Comparison of ENCODE assay signal across 21 mouse cellular contexts in the genomic region with DNA sequence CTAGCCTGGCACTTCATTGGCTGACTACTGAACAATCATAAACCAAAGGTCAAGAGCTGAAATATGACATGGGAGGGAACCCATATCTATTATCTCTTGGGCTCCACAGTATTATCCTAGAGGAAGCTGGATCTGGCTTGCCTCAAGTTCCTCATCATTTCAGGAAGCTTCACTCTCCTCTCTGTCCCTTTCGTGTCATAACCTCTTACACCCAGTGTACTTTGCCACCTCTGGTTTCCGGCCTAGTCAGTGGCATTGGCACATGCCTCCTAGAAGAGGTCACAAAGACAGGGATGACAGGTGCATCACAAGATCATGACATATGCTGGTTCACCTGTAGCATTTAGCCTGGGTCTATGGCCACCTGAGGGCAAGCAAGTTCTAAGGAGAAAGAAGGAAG. TPM values are rescaled to one million over a fixed set of nuclear protein-coding genes. Genes with fewer than 3 reads are reported as not detected.
DNase-seq lines count a peak whose midpoint lies in the region; ATAC-seq and TF ChIP-seq lines count a peak whose summit lies in the region.
"Had no signal": no experiment of that assay in that cellular context is flagged by ENCODE, and none has a peak within 500 bp of the region (broad histone marks: within the 10 kb centered on the region; RNA-seq: fewer than 3 reads in every experiment).

No protein-coding gene starts in this region.

- peaks cover 11% of the 10 kb centered on the region for H3K4me1 ChIP-seq in liver, postnatal 0 days (ENCODE audit: insufficient read depth)
- no peaks in the 10 kb centered on the region for H3K4me1 ChIP-seq in liver, embryonic 11.5 days (replicated peaks; ENCODE audit: control insufficient read depth, insufficient read depth, low read length)
- no peaks in the 10 kb centered on the region for H3K4me1 ChIP-seq in intestine, embryonic 16.5 days (ENCODE audit: control insufficient read depth, insufficient read depth, low read length)
- H3K4me1 ChIP-seq: embryonic facial prominence, embryonic 15.5 days; forebrain, embryonic 15.5 days; heart, embryonic 13.5 days; hindbrain, embryonic 15.5 days had no signal

- no peaks in the 10 kb centered on the region for H3K27me3 ChIP-seq in liver, postnatal 0 days (ENCODE audit: insufficient read depth, low read length)
- H3K27me3 ChIP-seq in liver, embryonic 11.5 days (replicated peaks; ENCODE audit: control insufficient read depth, insufficient read depth, low read length): no peaks in the 10 kb centered on the region
- H3K27me3 ChIP-seq in intestine, embryonic 16.5 days (replicated peaks; ENCODE audit: control insufficient read depth, insufficient read depth, low read length): no peaks in the 10 kb centered on the region
- H3K27me3 ChIP-seq: embryonic facial prominence, embryonic 15.5 days; forebrain, embryonic 15.5 days; hindbrain, embryonic 15.5 days had no signal

- no peak overlapping the region for H3K4me2 ChIP-seq in liver, postnatal 0 days (ENCODE audit: low read depth, low read length)
- no peak overlapping the region for H3K4me2 ChIP-seq in liver, embryonic 11.5 days
- H3K4me2 ChIP-seq in intestine, embryonic 16.5 days (ENCODE audit: low read depth, low read length): no peak overlapping the region
- H3K4me2 ChIP-seq: embryonic facial prominence, embryonic 15.5 days; forebrain, embryonic 15.5 days; heart, embryonic 13.5 days; hindbrain, embryonic 15.5 days had no signal

- no peak overlapping the region for H3K4me3 ChIP-seq in liver, postnatal 0 days (ENCODE audit: low read depth, low read length)
- H3K4me3 ChIP-seq in liver, embryonic 11.5 days (ENCODE audit: low read depth, low read length): no peak overlapping the region
- H3K4me3 ChIP-seq in intestine, embryonic 16.5 days (ENCODE audit: low read length): no peak overlapping the region
- H3K4me3 ChIP-seq: embryonic facial prominence, embryonic 15.5 days; erythroblast, embryonic 14.5 days; forebrain, embryonic 15.5 days; heart, embryonic 13.5 days; hindbrain, embryonic 15.5 days had no signal

- no peaks in the 10 kb centered on the region for H3K9me3 ChIP-seq in liver, postnatal 0 days (ENCODE audit: low read length)
- H3K9me3 ChIP-seq in liver, embryonic 11.5 days (ENCODE audit: control insufficient read depth, low read length): no peaks in the 10 kb centered on the region
- no peaks in the 10 kb centered on the region for H3K9me3 ChIP-seq in intestine, embryonic 16.5 days (ENCODE audit: control insufficient read depth, low read length)
- H3K9me3 ChIP-seq: embryonic facial prominence, embryonic 15.5 days; forebrain, embryonic 15.5 days; heart, embryonic 13.5 days; hindbrain, embryonic 15.5 days had no signal

- ATAC-seq in liver, postnatal 0 days: no peak
- no peak for ATAC-seq in liver, embryonic 11.5 days (replicated peaks; ENCODE audit: low FRiP score)
- peak; percentile 52 for ATAC-seq in intestine, embryonic 16.5 days
- ATAC-seq: forebrain, embryonic 15.5 days had no signal

- 73% methylated on average over 2 of the region's 2 CpGs for WGBS in liver, postnatal 0 days (ENCODE audit: insufficient replicate concordance)
- WGBS in liver, embryonic 11.5 days: 70% methylated on average over 2 of the region's 2 CpGs
- WGBS in intestine, embryonic 16.5 days: 88% methylated on average over 2 of the region's 2 CpGs
- WGBS in large intestine, adult 2 months: 34% methylated on average over 2 of the region's 2 CpGs

- no peak overlapping the region for H3K9ac ChIP-seq in liver, postnatal 0 days (replicated peaks)
- H3K9ac ChIP-seq in liver, embryonic 11.5 days (ENCODE audit: low read depth, low read length): no peak overlapping the region
- H3K9ac ChIP-seq in intestine, embryonic 16.5 days (ENCODE audit: low read depth, low read length): no peak overlapping the region
- H3K9ac ChIP-seq: embryonic facial prominence, embryonic 15.5 days; forebrain, embryonic 15.5 days; heart, embryonic 13.5 days; hindbrain, embryonic 15.5 days had no signal

- DNase-seq in liver, postnatal 0 days: peak; percentile 6
- DNase-seq in liver, embryonic 11.5 days (ENCODE audit: low spot score): no peak
- peak; percentile 46 for DNase-seq in large intestine, adult 2 months (ENCODE audit: low read depth, low spot score)
- DNase-seq in cerebellum, postnatal 25 days: no peak
- no peak for DNase-seq in lung, postnatal 10 days
- DNase-seq: adrenal gland, adult 2 months; adrenal gland, postnatal 25 days; cerebellum, adult 2 months; cerebellum, postnatal 10 days; embryo, embryonic 11 days; gastrocnemius, postnatal 10 days; heart, postnatal 36 days had no signal

- no peak overlapping the region for H3K27ac ChIP-seq in liver, postnatal 0 days (ENCODE audit: low read depth)
- no peak overlapping the region for H3K27ac ChIP-seq in liver, embryonic 11.5 days (ENCODE audit: low read depth, low read length)
- H3K27ac ChIP-seq in intestine, embryonic 16.5 days (ENCODE audit: low read length): no peak overlapping the region
- H3K27ac ChIP-seq: embryonic facial prominence, embryonic 15.5 days; forebrain, embryonic 15.5 days; heart, embryonic 13.5 days; hindbrain, embryonic 15.5 days had no signal

- no peaks in the 10 kb centered on the region for H3K36me3 ChIP-seq in liver, postnatal 0 days (replicated peaks; ENCODE audit: insufficient read depth, low read length)
- H3K36me3 ChIP-seq in liver, embryonic 11.5 days (ENCODE audit: control insufficient read depth, insufficient read depth, low read length): no peaks in the 10 kb centered on the region
- H3K36me3 ChIP-seq in intestine, embryonic 16.5 days (ENCODE audit: control insufficient read depth, insufficient read depth, low read length): no peaks in the 10 kb centered on the region
- H3K36me3 ChIP-seq: embryonic facial prominence, embryonic 15.5 days; forebrain, embryonic 15.5 days; heart, embryonic 13.5 days; hindbrain, embryonic 15.5 days had no signal

- TF ChIP-seq EP300 in liver, postnatal 0 days (IDR thresholded peaks at IDR 0.05; ENCODE audit: low read depth): no peak

- TF ChIP-seq CTCF in liver, postnatal 0 days (IDR thresholded peaks at IDR 0.05; ENCODE audit: low read depth): no peak

RNA-seq across cellular contexts. Expression of gene Nat8f4, which starts 2.4 kb away (rescaled TPM):
- polyA plus RNA-seq in liver, postnatal 0 days (2015; fragmentation: Nextera tagmentation; extraction: Ambion mirVana): 2.0 and 2.5 TPM in 2 replicates
- polyA plus RNA-seq in liver, embryonic 11.5 days (2014; fragmentation: Nextera tagmentation; extraction: Ambion mirVana): 1.9 TPM in 2 replicates
- polyA plus RNA-seq in intestine, embryonic 16.5 days (2015; fragmentation: Nextera tagmentation; extraction: Ambion mirVana): 6.3 and 6.4 TPM in 2 replicates
- polyA plus RNA-seq in large intestine, adult 2 months (2012; rRNA removed): 30.1 and 54.5 TPM in 2 replicates
- polyA plus RNA-seq: erythroblast, embryonic 14.5 days had no signal

RNA-seq across cellular contexts. Expression of gene Tprkb, which starts 9.4 kb away (rescaled TPM):
- polyA plus RNA-seq in liver, postnatal 0 days (2015; fragmentation: Nextera tagmentation; extraction: Ambion mirVana): 25.0 and 26.7 TPM in 2 replicates
- polyA plus RNA-seq in liver, embryonic 11.5 days (2014; fragmentation: Nextera tagmentation; extraction: Ambion mirVana): 37.1 and 38.4 TPM in 2 replicates
- 48.4 and 53.3 TPM in 2 replicates for polyA plus RNA-seq in intestine, embryonic 16.5 days (2015; fragmentation: Nextera tagmentation; extraction: Ambion mirVana)
- polyA plus RNA-seq in large intestine, adult 2 months (2012; rRNA removed): 13.8 and 21.7 TPM in 2 replicates

RNA-seq across cellular contexts. Expression of gene Nat8f1, which starts 13.2 kb away (rescaled TPM):
- polyA plus RNA-seq in liver, postnatal 0 days (2015; fragmentation: Nextera tagmentation; extraction: Ambion mirVana): 37.4 and 38.1 TPM in 2 replicates
- 5.2 and 6.8 TPM in 2 replicates for polyA plus RNA-seq in liver, embryonic 11.5 days (2014; fragmentation: Nextera tagmentation; extraction: Ambion mirVana)
- 12.0 and 14.0 TPM in 2 replicates for polyA plus RNA-seq in intestine, embryonic 16.5 days (2015; fragmentation: Nextera tagmentation; extraction: Ambion mirVana)
- polyA plus RNA-seq in large intestine, adult 2 months (2012; rRNA removed): 12.6 and 16.6 TPM in 2 replicates
- polyA plus RNA-seq: erythroblast, embryonic 14.5 days had no signal

RNA-seq across cellular contexts. Expression of gene Nat8f2, which starts 33.3 kb away (rescaled TPM):
- polyA plus RNA-seq in liver, postnatal 0 days (2015; fragmentation: Nextera tagmentation; extraction: Ambion mirVana): 1.3 and 1.7 TPM in 2 replicates
- polyA plus RNA-seq in liver, embryonic 11.5 days (2014; fragmentation: Nextera tagmentation; extraction: Ambion mirVana): not detected in 2 replicates
- 0.04 TPM in 1 of 2 replicates, not detected in the other for polyA plus RNA-seq in intestine, embryonic 16.5 days (2015; fragmentation: Nextera tagmentation; extraction: Ambion mirVana)
- polyA plus RNA-seq in large intestine, adult 2 months (2012; rRNA removed): 0.15 and 0.16 TPM in 2 replicates
- polyA plus RNA-seq: embryonic facial prominence, embryonic 11.5 days; erythroblast, embryonic 14.5 days; forebrain, embryonic 11.5 days; forebrain, embryonic 15.5 days; heart, embryonic 13.5 days; heart, postnatal 0 days; hindbrain, embryonic 15.5 days had no signal

RNA-seq across cellular contexts. Expression of gene Dusp11, which starts 59.2 kb away (rescaled TPM):
- polyA plus RNA-seq in liver, postnatal 0 days (2015; fragmentation: Nextera tagmentation; extraction: Ambion mirVana): 20.8 and 23.9 TPM in 2 replicates
- polyA plus RNA-seq in liver, embryonic 11.5 days (2014; fragmentation: Nextera tagmentation; extraction: Ambion mirVana): 58.7 and 59.9 TPM in 2 replicates
- polyA plus RNA-seq in intestine, embryonic 16.5 days (2015; fragmentation: Nextera tagmentation; extraction: Ambion mirVana): 34.2 and 41.1 TPM in 2 replicates
- 16.7 and 30.3 TPM in 2 replicates for polyA plus RNA-seq in large intestine, adult 2 months (2012; rRNA removed)

Comparison
In these comparisons a context has a peak if more than half of its experiments do, and no peak if none do; other contexts are left out.
1. DNase-seq: peak in liver, postnatal 0 days (single experiment) and large intestine, adult 2 months (single experiment); none in liver, embryonic 11.5 days (single experiment), cerebellum, postnatal 25 days (0 of 2) and lung, postnatal 10 days (single experiment).